Mouse (Mus musculus) hindbrain, embryonic 16.5 days (tissue): ENCODE data around the gene Siva1. TPM values are rescaled to one million over a fixed set of nuclear protein-coding genes. Genes with fewer than 3 reads are reported as not detected.

Experiments
- ATAC-seq: fragments of 200-750 bp; cut with Nextera tagmentation; 2 replicates; pipeline ENCODE4 v1.8.0; 2017; ENCODE audit warnings: moderate TSS enrichment, moderate library complexity
- H3K27ac ChIP-seq: fragments of 300-500 bp; sonication (generic); 2 replicates; pipeline ENCODE4 v1.5.1; 2014; ENCODE audit warnings: low read depth, mild to moderate bottlenecking, control low read depth, low read length, moderate library complexity
- H3K27me3 ChIP-seq: fragments of 300-500 bp; sonication (generic); replicated peaks from 2 replicates; pipeline ENCODE4 v1.6.1; 2014; ENCODE audit warnings: low read length; ENCODE audit not compliant: control insufficient read depth, insufficient read depth
- H3K36me3 ChIP-seq: fragments of 300-500 bp; sonication (generic); 2 replicates; pipeline ENCODE4 v1.6.1; 2014; ENCODE audit warnings: mild to moderate bottlenecking, low read length, moderate library complexity, mixed read lengths; ENCODE audit not compliant: control insufficient read depth, insufficient read depth
- H3K4me1 ChIP-seq: fragments of 300-500 bp; sonication (generic); 2 replicates; pipeline ENCODE4 v1.6.1; 2014; ENCODE audit warnings: low read depth, low read length; ENCODE audit not compliant: control insufficient read depth, insufficient read depth
- H3K4me2 ChIP-seq: fragments of 300-500 bp; sonication (generic); 2 replicates; pipeline ENCODE4 v1.6.1; 2014; ENCODE audit warnings: mild to moderate bottlenecking, low read length, control low read depth, moderate library complexity
- H3K4me3 ChIP-seq: fragments of 300-500 bp; sonication (generic); 2 replicates; pipeline ENCODE4 v1.5.1; 2014; ENCODE audit warnings: mild to moderate bottlenecking, low read length, control low read depth, moderate library complexity
- H3K9ac ChIP-seq: fragments of 300-500 bp; sonication (generic); 2 replicates; pipeline ENCODE4 v1.6.1; 2014; ENCODE audit warnings: low read depth, mild to moderate bottlenecking, control low read depth, low read length, moderate library complexity
- H3K9me3 ChIP-seq: fragments of 300-500 bp; sonication (generic); 2 replicates; pipeline ENCODE4 v1.6.1; 2014; ENCODE audit warnings: mild to moderate bottlenecking, low read length, moderate library complexity; ENCODE audit not compliant: control insufficient read depth
- WGBS: fragments of 180-500 bp; shearing (Covaris S2); extraction: QIAGEN DNeasy Blood & Tissue Kit; methylation state at CpG from one replicate; pipeline ENCODE4 v1.1.7; 2014; 5-methylcytosine and 5-hydroxymethylcytosine counted together
- microRNA-seq: library from miRNA; unstranded; fragments of <30 nt; microRNA quantifications from one replicate; pipeline ENCODE4, GENCODE M21; 2017
- polyA plus RNA-seq: library from polyadenylated mRNA; unstranded; fragments of >200 nt; fragmentation: Nextera tagmentation; extraction: Ambion mirVana; gene quantifications from 2 replicates; pipeline ENCODE4 v1.2.1, GENCODE M21; 2015

The Siva1 gene
- polyA plus RNA-seq, 1 experiment from 2014 or later = 48.1 TPM

GRCm38 (mm10) chr12:112696806-112697425 lies 52.4 kb downstream of the Siva1 start:
- Histone ChIP-seq H3K36me3 (no peaks in the 10 kb centered on the region), H3K4me1 (peaks cover 20% of the 10 kb centered on the region), H3K4me3 (no peak overlapping the region), H3K9me3 (no peaks in the 10 kb centered on the region), H3K4me2 (no peak overlapping the region), H3K9ac (no peak overlapping the region), H3K27ac (no peak overlapping the region), H3K27me3 (no peaks in the 10 kb centered on the region)
- no peak for ATAC-seq
- 80% methylated on average over 3 of the region's 3 CpGs for WGBS

Small RNA genes lying within 50 kb of the gene (microRNA-seq; reads per million reads assigned to microRNA genes)
- gene Mir6939 = 1.5 reads per million

Other genes starting within 250 kb of the Siva1 start
- 0.10 and 0.12 TPM in 2 replicates for gene A530016L24Rik, start 155.2 kb upstream of the Siva1 start, polyA plus RNA-seq
- gene Tmem179, start 127.9 kb upstream of the Siva1 start, polyA plus RNA-seq = 92.7 and 96.1 TPM in 2 replicates
- gene Inf2, start 55.9 kb upstream of the Siva1 start, polyA plus RNA-seq = 1.0 and 1.1 TPM in 2 replicates
- 7.7 and 7.9 TPM in 2 replicates for gene Adssl1, start 24.6 kb upstream of the Siva1 start, polyA plus RNA-seq
- 55.6 and 62.3 TPM in 2 replicates for gene Akt1, start 30.2 kb downstream of the Siva1 start, polyA plus RNA-seq
- gene Zbtb42, start 34.1 kb downstream of the Siva1 start, polyA plus RNA-seq = 2.4 and 4.0 TPM in 2 replicates
- gene Cep170b, start 75.8 kb downstream of the Siva1 start, polyA plus RNA-seq = 29.5 and 30.6 TPM in 2 replicates
- 5.6 and 7.0 TPM in 2 replicates for gene Pld4, start 116.0 kb downstream of the Siva1 start, polyA plus RNA-seq
- 3.4 and 3.7 TPM in 2 replicates for gene Ahnak2, start 158.0 kb downstream of the Siva1 start, polyA plus RNA-seq
- 21.7 and 24.2 TPM in 2 replicates for gene Clba1, start 164.3 kb downstream of the Siva1 start, polyA plus RNA-seq
- 31.3 and 36.7 TPM in 2 replicates for gene Cdca4, start 184.7 kb downstream of the Siva1 start, polyA plus RNA-seq
- gene Gpr132, start 223.5 kb downstream of the Siva1 start, polyA plus RNA-seq = 0.08 TPM in 1 of 2 replicates, not detected in the other